Mouse (Mus musculus): ENCODE measurements at regions not wholly inside any gene's neighbourhood (a gene's known extent, or its start where the extent isn't known, plus 50 kb on each side); places are given as distances from the start of the nearest gene placed in this dataset.
A peak's percentile ranks its signal among the peaks of the same experiment; 100 is the strongest.

- no peak for DNase-seq (ENCODE audit: low spot score in 2 of 2)
These were observed 570.0 kb upstream of the Auts2 start for GRCm38 (mm10) chr5:133113183-133113582.

DNA sequence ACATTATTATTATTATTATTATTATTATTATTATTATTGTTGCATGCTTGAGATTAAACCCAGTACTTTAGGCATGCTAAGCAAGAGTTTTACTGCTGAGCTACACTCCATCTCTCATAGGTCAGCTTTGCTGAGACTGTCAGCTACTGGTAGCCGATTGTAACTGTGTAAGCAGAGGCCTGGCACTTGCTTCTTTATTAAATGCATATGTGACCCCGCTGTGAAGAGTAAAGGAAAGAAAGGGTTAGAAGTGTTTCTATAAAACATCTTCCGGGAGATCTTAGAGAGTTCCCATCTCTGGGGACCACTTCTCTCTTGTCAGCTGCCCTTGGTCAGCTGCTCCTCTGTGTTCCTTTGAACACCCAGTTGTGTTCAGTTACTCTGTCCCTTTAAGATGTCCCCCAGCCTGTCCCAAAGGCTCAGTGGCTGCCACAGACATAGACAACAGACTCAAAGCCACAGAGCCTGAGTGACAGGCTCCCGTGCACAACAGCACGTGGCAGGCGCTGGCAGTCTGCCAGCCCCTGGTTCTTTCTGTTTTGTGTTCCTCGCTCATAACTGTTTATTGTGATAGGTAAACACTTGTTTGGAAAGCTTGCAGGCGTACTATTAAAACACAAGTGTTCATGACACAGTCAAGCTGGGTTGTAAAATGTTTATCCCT is 563.7 kb upstream of the Auts2 start:
- peak; percentile 42 to 44 for DNase-seq (ENCODE audit: low spot score in 2 of 2)

- DNase-seq (ENCODE audit: low spot score in 2 of 2): no peak
These were observed 553.2 kb upstream of the Auts2 start for GRCm38 (mm10) chr5:133096340-133096739.

DNA sequence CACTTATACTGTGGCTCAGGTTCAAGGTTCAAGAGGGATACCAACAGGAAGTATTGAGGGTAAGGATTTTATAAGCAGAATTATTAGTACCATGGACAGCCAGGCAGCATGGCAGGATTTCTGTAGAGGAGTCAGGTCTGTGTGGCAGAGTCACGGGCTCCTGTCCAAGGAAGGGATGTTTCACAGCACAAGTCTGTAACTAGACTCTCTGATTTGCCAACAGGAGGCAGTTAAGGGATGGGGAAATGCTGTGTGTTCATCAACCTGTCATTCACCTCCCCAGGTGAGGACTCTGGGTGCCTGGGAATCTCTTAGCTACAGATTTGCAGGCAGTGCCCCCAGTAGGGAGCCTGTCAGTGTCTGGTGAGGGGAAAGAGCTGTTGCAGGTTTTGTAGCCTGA is 541.7 kb upstream of the Auts2 start:
- DNase-seq (ENCODE audit: low spot score in 2 of 2): no peak

GRCm38 (mm10) chr5:133080751-133081150 is 537.6 kb upstream of the Auts2 start:
- DNase-seq (ENCODE audit: low spot score in 2 of 2): peak; percentile 24 to 67

DNA sequence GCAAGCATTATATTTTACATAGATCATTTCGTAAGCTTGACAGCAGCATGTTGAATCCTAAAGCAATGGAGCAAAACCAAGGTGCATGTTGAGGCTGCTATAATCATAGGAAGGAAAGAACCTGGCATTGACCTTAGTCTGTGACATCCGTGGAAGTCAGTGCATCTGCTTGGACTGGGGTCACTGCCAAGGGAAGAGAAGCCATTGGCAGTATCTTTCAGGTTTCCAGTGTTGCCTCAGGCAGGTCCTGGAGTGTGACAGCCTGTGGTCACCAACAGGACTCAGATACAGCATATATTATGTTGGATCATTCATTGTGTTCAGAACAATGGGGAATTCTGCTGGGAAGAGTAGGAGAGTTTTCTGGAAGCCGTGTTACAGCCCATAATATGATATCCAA is 535.8 kb upstream of the Auts2 start:
- DNase-seq (ENCODE audit: low spot score in 2 of 2): no peak

DNA sequence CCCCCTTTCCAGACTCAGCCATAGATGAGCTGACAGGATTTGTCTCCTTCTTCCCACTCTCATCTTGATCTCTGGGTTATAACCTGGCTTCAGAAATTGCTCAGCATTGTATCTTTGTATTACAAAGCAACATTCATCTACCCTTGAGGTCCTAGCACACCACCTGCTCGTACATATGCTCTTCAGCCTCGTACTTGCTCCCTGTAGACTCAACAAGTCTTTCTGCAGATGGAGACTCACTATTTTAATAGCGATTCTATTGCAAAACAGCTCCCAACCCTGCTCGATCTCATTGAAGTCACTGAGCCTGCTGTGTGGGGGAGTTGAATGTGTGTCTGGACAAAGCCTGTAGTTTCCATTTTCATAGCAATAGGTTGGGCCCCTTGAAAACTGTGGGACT is 535.2 kb upstream of the Auts2 start:
- no peak for DNase-seq (ENCODE audit: low spot score in 2 of 2)

- no peak for DNase-seq (ENCODE audit: low spot score in 2 of 2)
These were observed 530.2 kb upstream of the Auts2 start for GRCm38 (mm10) chr5:133073317-133073716.

DNA sequence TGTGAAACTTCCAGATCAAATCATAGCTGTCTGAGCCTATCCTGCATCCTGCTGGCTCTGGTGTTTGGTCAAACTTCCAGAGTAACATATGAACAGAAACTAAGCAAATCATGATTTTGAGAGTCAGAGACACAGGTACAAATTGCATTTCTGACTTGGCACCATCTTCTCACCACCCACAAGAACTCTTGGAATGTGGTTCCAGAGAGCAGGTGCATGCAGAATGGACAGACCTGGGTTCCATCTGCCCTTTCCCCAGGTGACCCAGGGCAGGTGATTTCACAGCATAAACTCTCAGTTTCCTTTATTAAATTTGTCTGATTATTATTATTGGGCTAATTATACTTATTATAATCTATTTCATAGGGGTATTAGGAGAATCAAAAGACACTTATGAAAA is 527.0 kb upstream of the Auts2 start:
- DNase-seq (ENCODE audit: low spot score in 2 of 2): no peak

DNA sequence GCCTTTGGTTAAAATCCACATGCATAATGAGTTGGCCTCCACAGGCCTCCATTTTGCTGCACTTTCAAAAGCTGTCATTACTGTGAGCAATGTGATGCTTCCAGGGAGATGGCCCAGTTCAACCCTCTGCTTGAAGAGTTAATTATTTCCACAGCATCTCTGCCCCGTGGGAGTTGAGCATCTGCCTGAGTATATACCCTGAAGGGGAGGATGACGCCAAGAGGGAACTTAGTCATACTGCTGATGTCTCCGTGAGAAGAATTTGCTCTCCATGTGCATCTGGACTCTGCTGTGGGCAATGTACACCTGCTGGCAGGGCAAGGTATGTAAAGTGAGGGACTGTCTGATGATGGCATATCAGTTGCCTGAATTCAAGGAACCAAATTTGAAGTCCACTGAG is 519.3 kb upstream of the Auts2 start:
- no peak for DNase-seq (ENCODE audit: low spot score in 2 of 2)

DNA sequence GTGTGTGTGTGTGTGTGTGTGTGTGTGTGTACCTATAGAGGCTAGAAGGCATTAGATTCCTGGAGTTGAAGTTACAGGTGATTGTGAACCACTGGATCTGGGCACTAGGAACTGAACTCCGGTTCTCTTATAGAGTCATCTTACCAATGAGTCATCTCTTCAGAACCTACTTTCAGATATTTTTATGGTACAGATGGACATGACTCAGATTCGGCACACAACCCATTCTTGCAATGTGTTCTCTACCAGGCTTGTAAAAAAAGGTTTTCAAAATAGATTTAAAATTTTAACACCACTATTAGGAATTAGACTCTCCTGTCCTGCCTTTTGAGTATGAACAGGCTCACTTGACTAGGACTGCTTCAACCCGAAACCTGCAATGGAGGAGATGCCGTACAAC is 504.3 kb upstream of the Auts2 start:
- DNase-seq (ENCODE audit: low spot score in 2 of 2): no peak

DNA sequence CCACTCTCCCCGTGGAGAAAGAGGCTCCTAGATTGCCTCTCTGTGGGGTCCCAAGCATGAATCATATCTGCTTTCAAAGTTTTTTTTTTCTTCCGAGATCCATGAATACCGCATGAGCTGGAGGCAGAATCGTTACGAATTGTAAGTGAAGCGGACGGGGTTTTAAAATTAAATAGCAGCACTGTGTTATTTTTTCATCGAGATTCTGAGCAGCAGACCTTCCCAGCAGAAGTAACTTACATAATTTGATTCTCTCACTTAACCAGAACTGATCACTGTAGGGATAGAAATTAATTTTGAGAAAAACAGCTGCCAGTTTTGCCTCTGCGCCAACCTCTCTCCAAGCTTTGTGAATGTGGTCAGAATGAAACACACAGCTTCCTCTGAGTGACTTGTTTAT is 502.5 kb upstream of the Auts2 start:
- DNase-seq (ENCODE audit: low spot score in 2 of 2): peak; percentile 21 to 28

GRCm38 (mm10) chr5:133027590-133027989 is 484.4 kb upstream of the Auts2 start:
- no peak for DNase-seq (ENCODE audit: low spot score in 2 of 2)

DNA sequence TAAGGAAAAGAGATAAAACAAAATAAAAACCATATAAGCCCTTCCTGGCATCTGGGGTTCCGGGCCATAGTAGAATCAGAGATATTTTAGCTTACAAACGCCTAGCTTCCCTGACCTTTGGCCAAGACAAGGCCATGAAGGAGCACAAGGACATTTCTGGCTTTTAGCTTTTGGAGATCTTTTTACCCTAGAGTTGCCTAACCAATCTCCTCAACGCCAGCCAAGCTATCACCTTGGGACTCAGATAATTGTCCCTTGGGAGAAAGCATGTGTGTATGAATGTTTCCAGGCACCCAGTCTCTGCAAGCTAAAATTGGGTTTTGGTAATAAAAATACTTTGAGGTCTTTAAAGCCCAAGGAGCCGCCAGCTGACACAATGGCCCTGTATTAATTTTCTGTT is 482.0 kb upstream of the Auts2 start:
- DNase-seq (ENCODE audit: low spot score in 2 of 2): no peak

- no peak for DNase-seq (ENCODE audit: low spot score in 2 of 2)
These were observed 477.7 kb upstream of the Auts2 start for GRCm38 (mm10) chr5:133020821-133021220.

DNA sequence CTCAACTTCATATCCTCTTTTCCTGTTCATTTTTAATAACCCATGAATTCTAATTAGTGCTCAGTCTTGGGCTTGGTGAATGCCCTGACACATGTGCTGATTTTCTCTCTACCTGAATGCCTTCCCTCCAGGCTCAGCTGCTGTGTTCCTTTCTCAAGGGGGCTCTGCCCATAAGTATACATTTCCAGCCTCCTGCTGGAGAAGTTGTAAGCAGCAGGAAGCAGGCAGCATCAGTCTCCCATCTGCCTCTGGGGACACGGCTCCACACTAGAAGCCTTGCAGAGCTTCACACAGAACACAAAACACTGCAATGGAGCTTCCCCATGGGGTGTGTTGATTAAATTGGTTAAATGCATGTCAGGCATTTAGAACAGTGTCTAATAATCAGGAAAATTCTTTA is 477.0 kb upstream of the Auts2 start:
- no peak for DNase-seq (ENCODE audit: low spot score in 2 of 2)

- peak; percentile 79 to 86 for DNase-seq (ENCODE audit: low spot score in 2 of 2)
These were observed 467.8 kb upstream of the Auts2 start for GRCm38 (mm10) chr5:133010624-133011575.

GRCm38 (mm10) chr5:132982866-132983265 is 439.7 kb upstream of the Auts2 start:
- no peak for DNase-seq (ENCODE audit: low spot score in 2 of 2)

- DNase-seq (ENCODE audit: low spot score in 2 of 2): no peak
These were observed 435.9 kb upstream of the Auts2 start for GRCm38 (mm10) chr5:132979013-132979412.

DNA sequence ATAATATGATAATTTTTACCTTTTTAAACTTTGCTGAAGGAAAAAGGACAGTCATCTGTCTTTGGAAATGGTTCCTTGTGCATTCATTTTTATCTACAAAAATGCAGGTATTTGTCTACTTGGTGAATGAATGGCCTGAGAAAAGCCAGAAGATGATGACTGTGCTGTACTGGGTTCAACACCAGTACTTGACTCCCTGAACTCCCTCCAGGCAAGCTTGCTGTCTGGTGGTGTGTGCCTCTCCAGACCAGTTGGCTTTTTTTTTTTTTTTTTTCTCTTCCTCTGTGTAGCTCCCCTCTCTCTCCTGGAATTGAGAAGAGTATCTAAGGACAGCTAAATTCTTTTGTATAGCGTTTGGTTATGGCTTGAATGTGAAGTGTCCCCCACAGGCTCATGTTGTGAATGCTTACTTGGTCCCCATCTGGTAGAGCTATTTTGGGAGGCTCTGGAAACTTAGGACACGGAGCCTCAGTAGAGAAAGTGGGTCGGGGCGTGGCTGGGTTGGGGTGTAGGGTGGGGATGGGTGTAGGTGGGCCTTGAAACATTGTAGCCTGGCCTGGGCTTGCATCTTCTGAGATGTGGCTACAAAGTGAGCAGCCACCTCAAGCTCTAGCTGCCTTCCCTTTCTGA is 432.3 kb upstream of the Auts2 start:
- DNase-seq (ENCODE audit: low spot score in 2 of 2): peak in 1 of 2 experiments; percentile 29

- DNase-seq (ENCODE audit: low spot score in 2 of 2): no peak
These were observed 431.7 kb upstream of the Auts2 start for GRCm38 (mm10) chr5:132974876-132975275.

DNA sequence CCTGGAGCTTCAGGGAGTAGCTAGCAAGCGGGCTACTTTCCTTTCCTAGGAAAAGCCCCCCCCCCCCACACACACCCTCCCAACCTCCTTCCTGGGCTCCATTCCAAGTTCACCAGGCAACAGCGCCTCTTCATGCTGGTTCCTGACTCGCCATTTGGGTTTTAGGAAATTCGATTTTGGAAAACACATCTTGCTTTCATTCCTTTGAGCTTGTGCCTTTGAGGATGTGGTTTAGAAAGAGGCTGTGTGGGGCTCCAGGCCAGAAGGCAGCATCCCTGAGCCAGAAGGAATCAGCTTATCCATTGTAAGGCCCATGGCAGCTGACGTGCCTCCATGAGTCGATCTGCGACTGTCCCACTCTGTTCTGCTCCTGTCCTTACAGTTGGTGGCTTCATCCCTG is 427.9 kb upstream of the Auts2 start:
- peak; percentile 32 to 44 for DNase-seq (ENCODE audit: low spot score in 2 of 2)

DNA sequence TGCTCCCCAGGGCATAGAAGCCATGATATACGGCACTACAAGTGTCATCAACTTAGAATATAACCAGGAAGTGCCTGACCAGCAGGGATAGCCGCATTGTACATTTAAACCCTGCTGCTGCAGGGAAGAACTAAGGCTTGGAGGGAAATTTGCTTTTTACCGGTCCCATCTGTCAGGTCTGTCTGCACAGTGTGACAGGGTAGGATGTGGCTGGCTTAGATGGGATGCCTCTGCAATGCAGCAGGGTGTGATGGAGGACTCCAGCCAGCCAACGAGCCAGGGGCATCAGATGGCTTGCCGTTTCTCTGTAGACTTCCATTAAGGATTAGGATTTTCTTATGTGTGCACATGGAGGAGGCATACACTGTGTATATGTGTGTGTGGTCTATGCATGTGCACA is 426.2 kb upstream of the Auts2 start:
- no peak for DNase-seq (ENCODE audit: low spot score in 2 of 2)

All from right cerebral cortex, postnatal 10 days (tissue).